Mouse (Mus musculus) retina, adult 2 months (tissue): Measurements from ENCODE around the gene Wfdc17.

Experiments
- DNase-seq: peaks from one replicate; pipeline ENCODE4 v3.0.0-alpha.2; 2012; ENCODE audit warnings: low read depth, low spot score

Gene Wfdc17

DNA sequence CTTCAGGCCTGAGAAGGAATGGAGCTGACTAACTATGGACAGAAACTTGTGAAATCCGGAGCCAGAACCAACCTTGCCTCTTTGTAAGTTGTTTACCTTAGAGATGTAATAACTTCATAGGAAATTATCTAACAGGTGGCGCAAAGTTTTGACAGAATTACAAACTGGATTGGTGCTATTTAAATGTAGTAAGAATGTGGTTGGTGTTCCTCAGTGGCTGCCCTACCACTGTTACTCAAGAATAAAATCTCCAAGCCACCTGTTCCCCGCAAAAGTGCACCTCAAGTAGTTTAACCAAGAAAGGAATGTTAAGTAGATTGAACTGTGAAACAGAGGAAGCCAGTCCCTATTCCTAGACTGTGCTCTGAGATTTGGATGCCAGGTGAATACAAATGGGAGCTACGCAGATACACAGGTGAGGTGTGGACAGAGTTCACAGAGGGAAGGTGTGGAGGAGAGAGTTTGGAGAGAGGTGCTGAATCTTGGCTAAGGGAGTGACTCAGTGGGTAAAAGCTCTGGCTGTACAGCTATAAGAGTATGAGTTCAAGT lies 36.7 kb downstream of the Wfdc17 start:
- no peak for DNase-seq

DNA sequence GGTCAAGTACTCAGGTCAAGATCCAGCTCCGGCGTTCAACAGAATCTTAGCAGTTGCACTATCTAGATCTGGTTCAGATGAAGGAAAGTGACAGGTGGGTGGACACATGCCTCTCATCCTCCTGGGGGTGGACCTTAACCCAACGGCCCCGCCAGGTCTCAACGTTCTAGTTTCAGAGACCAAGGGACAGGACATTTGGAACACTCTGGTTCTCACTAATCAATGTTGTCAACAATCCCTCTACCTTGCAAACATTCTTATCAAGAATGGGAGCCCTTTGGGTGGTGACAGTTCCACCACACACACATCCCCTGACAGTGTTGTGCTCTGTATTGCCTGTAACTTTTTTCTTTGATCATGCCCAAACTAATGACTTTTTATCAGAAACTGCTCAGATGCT lies 38.0 kb downstream of the Wfdc17 start:
- no peak for DNase-seq

DNA sequence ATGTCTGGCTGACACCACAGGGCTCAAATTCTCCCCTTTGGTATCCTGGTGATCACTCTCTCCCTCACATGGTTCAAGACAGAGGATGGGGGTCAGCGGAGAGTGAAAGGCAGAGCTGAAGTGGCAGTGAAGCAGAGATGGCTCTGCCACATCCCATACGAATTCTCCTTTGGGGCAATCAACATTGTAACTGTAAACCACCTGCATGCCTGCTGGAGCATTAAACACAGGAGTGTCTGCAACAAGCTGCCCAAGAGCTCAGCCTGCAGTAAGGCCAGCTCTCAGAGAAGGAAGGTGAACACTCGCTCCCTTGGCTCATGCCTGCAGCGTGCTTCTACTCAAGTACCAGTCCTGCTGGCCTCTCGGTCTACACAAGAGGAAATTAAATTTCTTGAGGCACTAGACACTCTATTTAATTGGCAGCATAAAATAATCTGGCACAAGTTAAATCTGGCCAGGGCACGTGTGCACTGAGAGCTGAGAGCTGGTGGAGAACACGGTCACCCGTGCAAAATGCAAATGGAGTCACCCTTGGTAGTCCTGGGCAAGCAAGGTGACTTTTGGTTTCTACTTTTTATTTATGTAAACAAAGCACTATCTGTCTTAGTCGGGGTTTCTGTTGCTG lies 39.1 kb downstream of the Wfdc17 start:
- no peak for DNase-seq

GRCm38 (mm10) chr11:83743525-83743924 lies 39.7 kb downstream of the Wfdc17 start:
- DNase-seq, result no peak

- no peak for DNase-seq
These were observed 42.4 kb downstream of the Wfdc17 start for GRCm38 (mm10) chr11:83746152-83746551.

DNA sequence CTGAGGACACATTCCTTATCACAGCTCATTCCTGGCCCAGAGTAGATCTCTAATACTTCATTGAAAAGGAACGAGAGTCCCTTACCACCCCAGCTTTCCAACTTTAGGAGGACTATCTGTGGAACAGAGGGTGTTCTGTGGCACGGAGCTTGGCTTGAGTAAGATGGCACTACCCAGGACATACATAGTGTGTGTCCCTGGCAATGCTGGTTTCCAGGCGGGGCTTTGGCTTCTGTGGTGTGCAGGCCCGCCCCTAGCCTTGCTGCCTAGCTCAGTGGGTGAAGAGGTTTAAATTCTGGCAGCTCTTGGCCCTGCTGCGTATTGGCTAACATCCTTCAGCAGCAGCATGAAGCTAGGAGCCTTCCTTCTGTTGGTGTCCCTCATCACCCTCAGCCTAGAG lies 42.9 kb downstream of the Wfdc17 start, which contains the start of gene Wfdc21:
Gene Wfdc21, plus strand, starts transcription at position 260 of the 400 bp plus-strand sequence.
- no peak for DNase-seq

DNA sequence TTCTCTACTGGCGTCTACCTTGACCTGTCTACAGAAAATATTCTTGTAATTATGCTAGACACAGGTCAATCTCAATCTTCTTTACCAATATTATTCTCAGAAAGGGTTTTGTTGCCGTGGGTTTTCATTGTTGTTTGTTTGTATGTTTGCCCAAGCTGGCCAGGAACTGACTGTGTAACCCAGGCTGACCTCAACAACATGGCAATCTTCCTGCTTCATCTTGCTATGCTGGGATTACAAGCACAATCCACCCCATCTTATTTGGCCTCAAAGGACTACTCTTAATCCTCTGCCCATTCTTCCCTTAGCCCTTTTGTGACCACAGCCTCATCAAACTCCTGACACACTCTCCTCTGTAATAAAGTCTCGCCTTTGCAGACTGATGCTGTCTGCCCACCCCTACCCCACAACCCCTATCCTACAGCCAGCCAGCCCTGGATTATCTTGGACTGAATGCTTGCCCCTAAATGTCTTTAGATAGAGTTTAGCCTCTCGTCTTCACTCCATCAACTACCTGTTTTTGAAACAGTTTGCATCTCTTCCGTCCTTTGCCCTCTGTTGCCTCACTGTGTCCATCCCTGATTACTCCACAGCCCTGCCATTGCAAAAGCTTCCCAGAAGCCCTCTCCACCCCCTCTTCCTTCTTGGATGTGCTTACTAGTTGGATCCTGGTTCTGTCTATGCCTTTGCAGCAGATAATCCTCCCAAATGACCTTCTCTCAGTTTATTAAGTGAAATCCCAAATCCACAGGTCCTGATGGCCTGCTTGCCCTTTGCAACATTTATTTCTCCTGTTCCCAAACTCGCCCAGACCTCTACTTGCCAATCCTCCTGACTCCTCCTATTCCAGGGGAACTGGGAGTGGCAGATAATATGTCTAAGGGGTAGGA lies 43.8 kb downstream of the Wfdc17 start:
- no peak for DNase-seq

GRCm38 (mm10) chr11:83753581-83754181 lies 49.9 kb downstream of the Wfdc17 start, which contains the start of gene Heatr6:
Gene Heatr6, plus strand, starts transcription at chr11:83753696.
- DNase-seq, result peak; percentile 87

GRCm38 (mm10) chr11:83754227-83754626 lies 50.4 kb downstream of the Wfdc17 start:
- DNase-seq, result no peak
